Mouse (Mus musculus) kidney, postnatal 4 days (tissue): ENCODE measurements around the gene Duox1.
A peak's percentile ranks its signal among the peaks of the same experiment; 100 is the strongest.
"Not testable (repeated sequence)": the region's sequence is repeated elsewhere in the genome, so short reads cannot be mapped to it uniquely, and the experiment has no call there.

Source experiments
- DNase-seq, 2 experiments: peaks; one replicate each; pipeline ENCODE4 v3.0.0; 2021; ENCODE audit warnings: mixed read lengths in 2 of 2

The Duox1 gene

DNA sequence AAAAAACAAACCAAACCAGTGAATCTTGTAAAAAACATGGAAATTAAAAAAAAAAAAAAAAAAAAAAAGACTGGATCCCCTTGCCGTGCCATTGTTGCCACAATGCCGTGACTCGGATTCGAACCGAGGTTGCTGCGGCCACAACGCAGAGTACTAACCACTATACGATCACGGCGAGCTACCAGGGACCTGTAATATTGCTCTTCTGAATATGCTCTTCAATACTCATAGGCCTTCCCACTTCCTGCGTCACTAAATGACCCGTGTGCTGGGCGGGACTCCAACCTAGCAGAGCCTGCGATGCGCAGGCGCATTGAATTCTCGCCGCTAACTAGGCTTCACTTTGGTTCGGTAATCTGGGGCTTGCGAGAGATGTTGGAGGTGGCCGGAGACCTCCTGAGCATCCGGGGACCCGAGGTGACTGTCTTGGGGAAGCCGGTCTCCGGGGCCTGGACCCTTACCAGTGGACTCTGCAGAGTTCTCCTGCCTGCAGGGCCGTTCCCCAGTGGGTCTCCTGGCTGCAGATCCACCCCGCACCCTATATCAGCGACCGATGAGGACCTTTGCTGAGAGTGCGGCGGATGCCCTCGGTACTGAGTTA lies 60.0 kb downstream of the Duox1 start:
- peak; percentile 91 to 96 for DNase-seq

DNA sequence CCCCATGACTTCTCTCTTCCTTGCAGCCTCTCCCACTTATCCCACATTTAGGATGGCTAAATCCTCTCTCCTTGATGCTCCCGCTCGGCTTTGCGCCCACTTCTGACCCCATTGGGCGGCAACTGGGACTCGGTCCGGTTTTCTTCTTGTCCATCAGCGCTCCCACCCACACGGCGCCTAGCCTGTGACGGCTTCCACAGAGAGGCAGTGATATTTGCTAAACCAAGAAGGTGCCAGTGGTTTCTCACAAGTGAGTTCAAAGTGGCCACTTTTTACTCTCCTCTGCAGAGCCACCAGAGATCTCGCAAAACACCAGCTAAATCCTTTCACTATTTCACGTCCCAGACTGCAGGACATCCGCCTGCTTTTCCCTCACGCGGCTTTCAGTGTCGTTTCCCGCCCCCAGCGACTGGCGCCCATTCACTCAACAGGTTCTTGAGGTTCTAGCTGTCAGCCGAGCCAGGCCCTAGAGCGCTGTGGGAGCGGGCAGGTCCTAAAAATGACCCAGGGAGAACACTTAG lies 60.6 kb downstream of the Duox1 start:
- DNase-seq, result peak; percentile 64 to 74

DNA sequence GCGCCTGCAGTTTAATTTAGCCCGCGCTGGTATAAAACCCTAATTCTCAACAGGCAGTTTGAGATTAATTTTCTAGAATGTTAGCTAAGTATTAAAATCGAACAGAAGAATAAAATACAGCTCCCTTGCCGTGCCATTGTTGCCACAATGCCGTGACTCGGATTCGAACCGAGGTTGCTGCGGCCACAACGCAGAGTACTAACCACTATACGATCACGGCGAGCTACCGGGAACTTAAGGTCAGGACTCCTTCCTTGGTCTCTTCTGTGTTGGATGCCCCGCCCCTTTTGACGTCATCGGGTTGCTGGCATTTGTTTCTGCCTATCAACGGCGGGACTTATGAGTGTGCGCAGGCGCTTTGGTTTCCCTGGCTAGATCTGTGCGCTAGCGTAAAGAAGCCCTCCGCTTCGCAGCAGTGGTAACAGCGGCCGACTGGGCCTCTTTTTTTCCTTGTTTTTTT lies 61.8 kb downstream of the Duox1 start:
- peak; percentile 98 for DNase-seq

DNA sequence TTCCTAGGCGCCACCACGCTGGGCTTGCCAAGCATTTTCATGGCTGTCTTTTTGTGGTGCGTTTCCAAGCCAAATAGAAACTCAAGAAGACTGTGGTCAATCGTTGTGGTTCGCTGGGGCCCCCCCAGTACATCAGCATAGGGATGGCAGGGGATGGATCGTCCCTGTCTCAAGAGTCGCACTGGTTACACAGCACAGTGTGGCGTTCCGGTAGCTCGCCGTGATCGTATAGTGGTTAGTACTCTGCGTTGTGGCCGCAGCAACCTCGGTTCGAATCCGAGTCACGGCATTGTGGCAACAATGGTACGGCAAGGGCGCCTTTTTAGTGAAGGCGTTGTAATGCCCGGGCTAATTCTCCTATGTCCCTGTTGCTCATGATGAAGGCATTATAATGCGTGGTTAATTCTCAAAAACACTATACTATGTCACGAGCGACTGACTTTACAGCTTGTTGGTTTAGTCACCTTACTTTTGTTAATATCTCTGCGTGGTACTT lies 62.3 kb downstream of the Duox1 start:
- peak; percentile 70 to 81 for DNase-seq

DNA sequence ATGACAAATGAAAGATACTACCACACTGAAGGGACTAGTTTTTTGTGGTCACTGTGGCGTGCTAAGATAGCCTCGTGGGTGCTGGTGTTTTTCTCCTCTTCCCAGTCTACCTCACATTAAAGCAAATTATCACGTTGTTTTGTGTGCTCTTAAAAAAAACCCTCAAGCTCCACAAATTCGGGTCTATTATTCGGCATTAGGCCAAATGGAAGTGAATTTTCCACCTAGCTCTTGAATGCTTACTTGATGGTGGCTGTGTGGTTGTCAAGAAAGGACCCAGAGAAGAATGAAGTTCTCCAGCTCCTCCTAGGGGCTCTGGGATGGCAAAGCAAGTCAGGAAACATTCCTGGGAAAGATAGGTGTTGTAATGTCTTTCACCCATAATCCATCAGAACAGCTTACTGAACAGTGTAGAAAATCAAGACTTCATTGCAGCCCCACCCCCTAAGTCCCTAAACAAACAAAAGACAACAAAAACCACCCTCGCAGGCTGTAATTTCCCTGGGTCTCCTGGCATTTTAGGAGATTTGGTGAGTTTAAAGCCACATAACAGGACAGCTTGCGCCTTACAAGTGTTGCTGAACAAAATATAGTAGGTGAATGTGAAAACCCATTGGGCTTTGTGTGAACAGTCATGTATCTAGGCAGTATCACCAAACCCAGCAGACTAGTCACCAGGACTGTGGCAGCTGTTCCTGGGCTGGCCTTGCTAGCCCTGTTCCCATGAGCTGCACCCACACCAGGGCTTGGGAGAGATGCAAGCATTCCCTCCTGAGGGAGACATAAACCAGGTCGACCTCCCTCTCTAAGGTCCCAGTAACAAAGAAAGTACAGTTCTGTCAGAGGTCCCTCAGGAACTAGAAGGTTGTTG lies 63.2 kb downstream of the Duox1 start:
- DNase-seq, result peak; percentile 31 to 57

DNA sequence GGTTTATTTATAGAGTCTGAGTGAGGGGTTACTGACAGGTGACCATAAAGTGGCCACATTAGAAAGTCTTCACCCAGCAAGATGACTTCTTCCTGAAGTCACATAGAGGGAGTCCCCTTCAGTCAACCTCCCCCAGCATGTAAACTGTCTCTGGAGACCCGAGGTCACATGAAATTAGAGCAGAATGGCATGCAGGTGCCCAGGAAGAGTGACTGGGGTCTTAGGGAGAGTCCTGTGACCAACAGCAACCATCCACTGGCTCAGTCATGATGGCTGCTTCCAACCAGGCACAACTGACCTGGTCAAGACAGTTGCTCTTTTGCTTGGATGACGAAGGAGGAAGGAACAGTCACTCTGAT lies 63.8 kb downstream of the Duox1 start:
- DNase-seq, result no peak

DNA sequence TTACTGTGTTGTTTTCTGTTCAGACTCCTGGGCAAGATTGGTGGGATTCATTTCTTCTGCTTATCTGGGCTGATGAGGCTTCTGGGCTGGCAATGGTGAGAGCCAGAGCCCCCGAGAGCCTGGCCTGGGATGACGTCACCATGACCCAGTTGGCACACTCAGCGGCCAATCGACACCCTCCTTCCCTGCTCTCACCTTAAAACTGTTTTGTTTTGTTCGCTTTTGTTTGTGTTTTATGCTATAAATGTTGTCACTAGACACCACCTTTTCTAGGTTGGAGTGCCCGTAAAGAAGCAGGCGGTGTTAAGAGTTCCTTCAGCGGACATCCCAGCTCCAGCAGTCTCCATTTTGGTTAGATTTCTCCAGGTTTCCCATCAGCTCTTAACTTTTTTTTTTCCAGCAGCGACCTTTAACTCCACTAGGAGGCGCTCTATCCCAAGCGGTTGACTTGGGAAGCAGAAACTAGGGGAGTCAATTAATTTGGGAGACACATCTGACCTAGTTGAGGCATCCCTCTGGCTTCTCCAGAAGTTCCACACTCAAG lies 65.4 kb downstream of the Duox1 start:
- DNase-seq, result peak; percentile 54 to 68

DNA sequence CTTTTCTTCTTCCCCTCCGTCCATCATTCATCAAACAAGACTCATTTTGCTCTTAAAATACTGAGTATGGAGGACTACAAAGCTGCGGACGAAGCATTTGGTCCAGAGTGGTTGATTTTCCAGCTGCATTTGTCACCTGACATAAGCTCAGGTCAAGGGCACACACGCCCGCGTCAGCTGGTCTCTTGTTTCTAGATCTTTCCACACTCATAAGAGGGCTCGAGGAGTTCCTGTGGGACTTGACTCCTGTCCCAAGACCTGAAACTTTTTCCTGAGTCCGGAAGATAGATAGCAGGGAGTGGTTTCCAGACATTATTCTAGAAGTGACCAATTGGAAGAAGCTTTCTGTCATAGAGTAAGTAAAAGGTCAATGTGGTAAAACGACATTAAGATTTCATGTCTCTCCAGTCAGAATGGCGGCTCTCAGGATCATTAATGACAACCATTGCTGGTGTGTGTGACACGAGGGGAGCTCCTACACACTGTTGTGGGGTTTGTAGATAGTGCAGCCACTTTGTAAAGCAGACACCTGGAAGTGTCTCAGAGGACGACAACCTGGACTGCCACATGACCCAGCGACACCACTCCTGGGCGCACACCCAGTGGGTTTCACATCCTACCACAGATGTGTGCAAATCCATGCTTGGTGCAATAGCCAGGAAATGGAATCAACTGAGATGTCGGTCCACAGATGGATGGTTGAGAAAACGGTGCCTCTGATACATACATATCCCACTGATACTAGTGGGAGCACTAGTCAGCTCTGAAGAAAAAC lies 66.0 kb downstream of the Duox1 start:
- DNase-seq, result peak; percentile 20 to 37

DNA sequence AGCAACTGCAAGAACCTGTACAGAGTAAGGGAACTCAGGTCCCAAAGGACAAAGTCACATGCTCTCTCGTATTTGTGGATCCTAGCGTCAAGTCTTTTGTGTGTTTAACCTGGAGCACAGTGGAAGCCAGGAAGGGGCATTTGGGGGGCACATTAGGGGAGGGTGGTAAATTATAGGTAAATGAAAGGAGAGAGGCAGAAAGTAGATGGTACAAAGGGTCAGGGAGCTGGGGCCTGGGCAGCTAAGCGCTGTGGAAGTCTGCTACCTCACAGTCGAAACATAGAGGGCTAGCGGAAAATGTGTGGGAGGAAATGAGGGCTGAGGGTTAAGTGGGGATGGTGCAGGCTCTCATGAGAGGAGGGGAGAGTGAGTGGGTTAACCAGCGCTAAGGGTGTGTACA lies 66.6 kb downstream of the Duox1 start:
- no peak for DNase-seq

DNA sequence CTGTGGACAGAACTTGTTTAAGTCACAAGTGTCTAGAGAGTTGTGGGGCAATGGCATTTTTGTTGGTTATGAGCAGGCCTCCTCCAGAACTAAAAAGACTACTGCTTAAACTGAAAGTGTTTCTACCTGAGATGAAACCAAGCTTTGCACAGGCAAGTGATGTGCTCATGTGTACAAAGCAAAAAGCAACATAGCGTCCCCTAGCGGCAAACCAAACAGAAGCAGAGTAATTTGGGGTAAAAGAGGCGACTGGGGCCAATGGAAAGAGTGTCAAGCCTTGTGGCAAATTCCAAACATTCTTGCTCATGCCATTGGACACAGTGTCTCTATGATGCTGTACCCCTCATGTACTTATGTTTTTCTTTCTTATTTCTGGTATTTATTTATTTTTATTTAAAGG lies 69.6 kb downstream of the Duox1 start:
- no peak for DNase-seq

DNA sequence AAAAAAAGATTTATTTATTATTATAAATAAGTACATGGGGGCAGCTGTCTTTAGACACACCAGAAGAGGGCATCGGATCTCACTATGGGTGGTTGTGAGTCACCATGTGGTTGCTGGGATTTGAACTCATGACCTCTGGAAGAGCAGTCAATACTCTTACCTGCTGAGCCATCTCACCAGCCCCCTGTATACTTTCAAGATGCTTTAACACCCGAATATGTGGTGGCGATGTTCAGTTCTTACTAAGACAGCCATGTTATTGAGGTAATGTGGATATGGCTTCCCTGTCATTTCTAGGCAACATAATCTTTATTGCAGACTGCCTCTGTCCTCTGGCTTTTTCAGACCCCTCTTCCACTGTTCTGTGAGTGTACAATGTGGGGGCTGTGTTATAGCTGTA lies 71.7 kb downstream of the Duox1 start:
- not testable (repeated sequence) for DNase-seq

DNA sequence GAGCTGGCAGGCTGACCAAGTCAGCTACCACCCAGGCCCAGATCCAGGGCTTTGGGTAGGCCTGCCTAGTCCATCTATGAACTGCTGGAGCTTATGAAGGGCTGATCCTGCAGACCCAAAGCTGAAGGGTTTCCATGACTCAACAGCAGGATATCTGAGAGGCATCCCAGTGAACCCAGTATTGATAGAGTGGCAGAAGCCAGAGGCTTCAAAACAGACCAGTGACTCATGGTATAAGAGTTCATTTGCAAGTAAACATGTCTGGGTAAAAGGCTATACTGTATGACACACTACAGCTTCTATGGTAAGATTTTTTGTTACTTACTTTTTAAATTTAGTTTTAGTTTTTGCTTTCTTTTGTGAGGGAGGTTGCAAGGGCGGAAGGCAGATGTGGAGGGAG lies 80.7 kb downstream of the Duox1 start:
- no peak for DNase-seq
